Mouse (Mus musculus): ENCODE data around the gene Rhbdl3. TPM values are rescaled to one million over a fixed set of nuclear protein-coding genes. Genes with fewer than 3 reads are reported as not detected.

Gene Rhbdl3
- 0.06 TPM in 2 replicates for polyA plus RNA-seq (2012)

DNA sequence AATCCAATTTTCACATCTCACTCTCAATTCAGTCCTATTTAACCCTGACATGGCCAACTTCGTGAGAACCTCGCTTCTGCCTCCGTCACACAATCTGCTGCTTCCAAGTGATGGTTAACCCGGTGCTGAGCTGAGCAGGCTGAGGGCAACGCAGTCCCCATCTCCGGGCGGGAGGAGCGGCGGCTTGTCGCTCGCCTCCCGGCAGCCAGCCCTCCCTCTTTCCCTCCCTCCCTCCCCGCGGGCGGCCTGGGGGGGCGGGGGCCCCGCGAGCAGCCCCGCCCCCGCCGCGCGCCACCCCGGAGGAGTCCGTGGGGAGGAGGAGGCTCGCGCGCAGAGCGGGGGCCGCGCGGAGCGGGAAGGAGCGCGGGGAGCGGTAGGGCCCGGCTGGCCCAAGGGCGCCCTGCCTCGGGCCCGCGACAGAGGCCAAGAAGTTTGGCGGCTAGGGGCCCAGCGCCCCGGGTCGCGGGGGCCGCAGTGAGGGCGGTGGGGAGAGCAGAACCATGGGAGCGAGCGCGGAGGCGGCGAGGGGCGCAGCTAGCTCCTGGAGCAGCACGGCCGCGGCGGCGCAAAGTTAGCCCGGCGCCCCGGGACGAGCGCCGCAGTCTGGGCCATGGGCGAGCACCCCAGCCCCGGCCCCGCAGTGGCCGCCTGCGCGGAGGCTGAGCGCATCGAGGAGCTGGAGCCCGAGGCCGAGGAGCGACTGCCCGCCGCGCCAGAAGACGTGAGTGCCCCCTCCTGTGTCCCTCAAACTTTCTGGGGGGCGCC lies at the start of gene Rhbdl3:
Gene Rhbdl3 (plus strand): TSS at position 362 of the 765 bp plus-strand sequence.
- TF ChIP-seq GATA1 (IDR thresholded peaks at IDR 0.05; ENCODE audit: low read length), result no peak

DNA sequence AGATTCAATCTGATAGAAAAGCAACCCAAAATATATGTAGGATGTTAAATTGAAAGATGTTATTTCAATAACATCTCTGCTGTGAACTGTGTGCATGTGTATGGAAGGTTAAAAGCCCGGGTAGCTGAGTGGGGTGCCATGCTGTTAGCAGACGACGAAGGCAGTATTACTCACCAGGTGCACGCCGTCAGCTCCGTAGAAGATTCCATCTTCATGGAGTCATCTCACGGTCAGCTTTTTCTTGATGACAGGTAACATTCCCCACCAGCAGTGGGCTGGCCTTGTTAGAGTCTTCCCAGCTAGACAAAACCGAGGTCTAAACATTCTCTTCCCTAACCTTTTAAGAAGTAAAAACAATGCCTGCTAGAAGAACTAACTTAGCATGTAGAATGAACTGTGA lies 36.6 kb upstream of the Rhbdl3 start:
- no peak for TF ChIP-seq GATA1 (IDR thresholded peaks at IDR 0.05; ENCODE audit: low read length)

- no peak for TF ChIP-seq GATA1 (IDR thresholded peaks at IDR 0.05; ENCODE audit: low read length)
These were observed 29.6 kb upstream of the Rhbdl3 start for GRCm38 (mm10) chr11:80271096-80271495.

DNA sequence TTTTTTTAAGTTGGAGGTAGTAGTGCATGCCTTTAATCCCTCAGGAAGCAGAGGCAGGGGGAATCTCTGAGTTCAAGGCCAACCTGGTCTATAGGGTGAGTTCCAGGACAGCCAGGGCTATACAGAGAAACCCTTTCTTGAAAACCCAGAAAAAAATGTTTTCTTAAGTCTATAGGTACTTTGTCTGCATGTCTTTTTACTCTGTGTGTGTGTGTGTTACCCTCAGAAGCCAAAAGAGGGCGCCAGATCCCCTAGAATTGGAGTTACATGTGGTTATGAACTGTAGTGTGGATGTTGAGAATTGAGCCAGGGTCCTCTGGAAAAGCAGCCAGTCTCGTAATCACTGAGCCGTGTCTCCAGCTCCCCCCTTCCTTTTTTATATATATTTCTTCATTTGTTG lies 25.7 kb upstream of the Rhbdl3 start:
- no peak for TF ChIP-seq GATA1 (IDR thresholded peaks at IDR 0.05; ENCODE audit: low read length)

DNA sequence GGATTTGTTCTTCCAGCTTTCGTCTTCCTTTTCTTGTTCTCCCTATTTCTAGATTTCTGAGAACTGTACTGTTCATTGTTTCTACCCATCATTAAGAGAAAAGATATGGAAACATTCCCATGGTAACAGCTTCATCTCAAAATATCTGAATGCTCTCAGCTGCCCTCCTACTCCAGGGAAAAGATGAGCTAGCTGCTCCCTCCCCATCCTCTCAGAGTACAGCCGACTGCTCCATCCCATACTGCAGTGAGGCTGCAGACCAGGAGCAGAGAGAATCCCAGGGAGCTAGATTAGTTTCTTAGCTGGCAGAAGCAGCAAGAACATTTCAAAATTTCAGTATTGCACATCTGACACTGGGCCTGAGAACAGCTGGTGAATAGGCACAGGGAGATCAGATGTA lies 22.7 kb upstream of the Rhbdl3 start:
- TF ChIP-seq GATA1 (IDR thresholded peaks at IDR 0.05; ENCODE audit: low read length), result no peak

GRCm38 (mm10) chr11:80283786-80284185 lies 16.9 kb upstream of the Rhbdl3 start:
- no peak for TF ChIP-seq GATA1 (IDR thresholded peaks at IDR 0.05; ENCODE audit: low read length)

- TF ChIP-seq GATA1 (IDR thresholded peaks at IDR 0.05; ENCODE audit: low read length), result no peak
These were observed 16.1 kb upstream of the Rhbdl3 start for GRCm38 (mm10) chr11:80284641-80285040.

GRCm38 (mm10) chr11:80287150-80287549 lies 13.6 kb upstream of the Rhbdl3 start:
- no peak for TF ChIP-seq GATA1 (IDR thresholded peaks at IDR 0.05; ENCODE audit: low read length)

GRCm38 (mm10) chr11:80289701-80290445 lies 10.8 kb upstream of the Rhbdl3 start:
- no peak for TF ChIP-seq GATA1 (IDR thresholded peaks at IDR 0.05; ENCODE audit: low read length)

DNA sequence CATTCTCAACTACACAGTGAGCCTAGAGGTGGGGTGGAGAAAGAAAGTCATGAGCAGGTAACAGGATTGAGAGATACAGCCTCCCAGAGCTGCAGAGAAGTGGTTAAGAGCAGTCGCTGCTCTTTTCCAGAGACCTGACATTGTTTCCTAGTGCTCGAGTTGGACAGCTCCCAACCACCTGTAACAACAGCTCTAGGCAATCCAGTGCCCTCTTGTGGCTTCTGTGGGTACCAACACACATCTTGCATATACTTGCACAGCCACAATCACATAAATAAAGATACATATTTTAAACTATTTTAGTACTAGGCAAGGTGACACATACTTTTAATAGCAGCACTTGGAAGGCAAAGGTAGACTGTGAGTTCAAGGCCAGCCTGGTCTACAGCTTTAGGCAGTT lies 9.7 kb upstream of the Rhbdl3 start:
- no peak for TF ChIP-seq GATA1 (IDR thresholded peaks at IDR 0.05; ENCODE audit: low read length)

- no peak for TF ChIP-seq GATA1 (IDR thresholded peaks at IDR 0.05; ENCODE audit: low read length)
These were observed 8.2 kb upstream of the Rhbdl3 start for GRCm38 (mm10) chr11:80292463-80292862.

GRCm38 (mm10) chr11:80295066-80295465 lies 5.6 kb upstream of the Rhbdl3 start:
- TF ChIP-seq GATA1 (IDR thresholded peaks at IDR 0.05; ENCODE audit: low read length), result no peak

DNA sequence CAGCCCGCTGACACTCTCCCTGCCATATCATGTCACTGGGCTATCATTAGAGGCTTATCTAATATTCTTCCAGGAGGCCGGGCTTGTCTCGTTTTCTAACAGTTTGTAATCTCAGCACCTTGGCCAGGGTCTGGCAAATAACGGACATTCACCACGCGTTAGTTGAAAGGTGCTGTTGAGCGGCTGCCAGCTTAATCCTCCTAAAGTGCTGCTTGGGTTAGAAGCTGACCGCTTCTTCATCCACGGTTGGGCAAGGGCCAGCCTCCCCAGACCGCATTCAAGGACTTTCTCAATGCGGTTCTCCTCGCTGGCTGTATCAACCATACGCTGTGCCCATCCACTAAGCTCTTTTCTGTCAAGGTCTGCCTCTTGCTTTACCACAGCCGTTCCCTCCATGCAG lies 4.9 kb upstream of the Rhbdl3 start:
- TF ChIP-seq GATA1 (IDR thresholded peaks at IDR 0.05; ENCODE audit: low read length), result no peak

DNA sequence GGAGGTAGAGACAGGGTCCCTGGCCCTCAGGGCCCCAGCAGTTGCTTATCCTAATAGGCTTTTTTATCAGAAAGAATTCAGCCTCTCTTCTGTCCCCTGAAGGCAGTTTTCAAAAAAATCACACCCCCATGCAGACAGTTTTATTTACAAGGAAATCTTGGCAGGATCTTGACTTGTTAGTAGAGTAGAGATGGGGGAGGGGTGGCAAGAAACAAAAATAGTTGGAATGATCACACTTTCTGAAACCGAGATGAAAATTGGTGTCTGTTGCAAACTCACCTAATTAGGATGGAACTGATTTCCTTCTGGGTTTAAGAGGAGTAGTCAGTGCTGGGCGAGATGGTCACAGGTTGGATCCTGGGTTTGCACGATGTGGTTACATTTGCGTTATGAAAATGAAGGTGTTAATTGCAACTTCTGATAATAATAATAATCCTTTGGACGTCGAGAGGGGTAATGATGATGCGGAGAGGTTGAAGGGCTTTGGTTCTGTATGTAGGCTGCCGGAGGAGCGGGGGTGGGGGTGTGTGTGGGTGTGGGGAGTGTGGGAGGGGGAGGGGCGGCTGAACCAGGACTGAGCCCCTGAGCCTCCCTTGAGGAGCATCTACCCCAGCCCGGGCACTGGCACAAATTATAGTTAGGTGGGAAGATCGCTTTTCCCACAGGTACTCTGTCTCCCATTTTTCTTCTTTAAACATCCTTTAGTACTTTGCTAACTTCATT lies 1.0 kb upstream of the Rhbdl3 start:
- TF ChIP-seq GATA1 (IDR thresholded peaks at IDR 0.05; ENCODE audit: low read length), result no peak

DNA sequence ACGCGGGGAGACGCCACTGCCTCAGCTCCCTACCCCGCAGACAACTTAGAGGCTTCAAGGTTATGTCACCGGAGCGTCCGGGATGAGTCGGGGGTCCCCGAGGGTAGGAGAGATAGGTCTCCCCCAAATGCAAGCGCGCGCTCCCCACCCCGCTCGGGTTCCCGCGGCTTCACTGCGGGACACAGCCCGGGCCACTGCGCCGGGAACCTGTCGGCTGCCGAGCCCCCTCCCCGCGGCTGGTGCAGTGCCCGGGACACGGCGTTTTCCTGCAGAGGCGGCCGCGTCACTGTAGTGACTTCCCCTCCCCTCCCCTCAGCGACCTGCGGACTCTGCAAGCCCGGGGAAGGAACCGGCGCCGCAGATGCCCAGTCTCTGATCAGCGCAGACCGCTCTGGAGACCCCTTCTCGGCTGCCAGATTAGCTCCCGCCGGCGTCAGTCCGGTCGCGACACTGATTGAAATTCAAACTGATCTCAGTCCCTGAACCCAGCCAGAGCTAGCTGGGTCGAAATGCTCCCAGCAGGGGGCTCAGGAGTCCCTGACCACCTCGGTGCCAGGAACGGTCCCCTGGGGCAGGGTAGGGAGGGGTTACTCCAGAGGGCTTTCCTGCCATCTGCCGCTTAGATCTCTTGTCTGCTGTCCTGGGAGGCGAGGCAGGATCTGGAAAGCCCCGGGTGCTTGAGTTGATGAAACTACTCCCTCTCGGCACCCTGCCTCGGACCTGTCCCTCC lies 769 bp downstream of the Rhbdl3 start:
- no peak for TF ChIP-seq GATA1 (IDR thresholded peaks at IDR 0.05; ENCODE audit: low read length)

- no peak for TF ChIP-seq GATA1 (IDR thresholded peaks at IDR 0.05; ENCODE audit: low read length)
These were observed 1.3 kb downstream of the Rhbdl3 start for GRCm38 (mm10) chr11:80302046-80302390.
